Comparison of ENCODE assay signal across 16 mouse cellular contexts in the genomic region with DNA sequence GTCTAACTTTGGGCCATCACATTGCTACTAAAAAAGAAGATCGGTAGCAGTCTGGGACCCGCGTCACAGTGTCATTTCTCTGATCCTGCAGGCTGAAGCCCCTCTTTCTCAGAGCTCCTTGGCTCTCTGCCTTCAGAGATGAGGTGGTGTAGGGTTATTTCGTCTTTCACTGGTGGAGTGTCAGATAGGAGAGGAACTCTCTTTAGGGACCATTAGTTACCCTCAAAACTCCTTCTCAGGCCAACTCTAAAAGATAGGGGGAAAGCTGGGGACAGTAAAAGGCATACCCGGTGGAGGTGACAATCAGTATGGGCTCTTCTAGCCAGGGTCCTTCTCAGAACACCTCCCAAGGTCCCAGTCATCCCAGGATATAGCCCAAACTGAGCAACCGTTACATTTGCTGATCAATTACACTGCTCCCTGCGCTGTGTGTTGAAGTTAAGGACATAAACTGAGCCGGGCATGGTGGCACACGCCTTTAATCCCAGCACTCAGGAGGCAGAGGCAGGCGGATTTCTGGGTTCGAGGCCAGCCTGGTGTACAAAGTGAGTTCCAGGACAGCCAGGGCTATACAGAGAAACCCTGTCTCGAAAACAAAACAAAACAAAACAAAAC. TPM values are rescaled to one million over a fixed set of nuclear protein-coding genes. Genes with fewer than 3 reads are reported as not detected.
DNase-seq lines count a peak whose midpoint lies in the region; ATAC-seq lines count a peak whose summit lies in the region.
"Had no signal": no experiment of that assay in that cellular context is flagged by ENCODE, and none has a peak within 500 bp of the region (broad histone marks: within the 10 kb centered on the region; RNA-seq: fewer than 3 reads in every experiment).

No protein-coding gene starts in this region.

- H3K4me1 ChIP-seq in heart, embryonic 12.5 days (replicated peaks): peaks cover 33% of the 10 kb centered on the region
- peaks cover 2% of the 10 kb centered on the region for H3K4me1 ChIP-seq in lung, embryonic 16.5 days (replicated peaks; ENCODE audit: control insufficient read depth, insufficient read depth, low read length)
- H3K4me1 ChIP-seq in limb, embryonic 10.5 days: peaks cover 50% of the 10 kb centered on the region

- H3K9ac ChIP-seq in heart, embryonic 12.5 days: no peak overlapping the region
- H3K9ac ChIP-seq in lung, embryonic 16.5 days (ENCODE audit: low read length): no peak overlapping the region; the same call in 1 of the 2 replicates

- ATAC-seq in heart, embryonic 12.5 days (ENCODE audit: insufficient number of reproducible peaks, low FRiP score): peak; percentile 16; the same call in 1 of the 2 replicates
- ATAC-seq in lung, embryonic 16.5 days (ENCODE audit: low read depth): peak; percentile 9; the same call in 1 of the 2 replicates
- peak; percentile 37 for ATAC-seq in megakaryocyte progenitor cell, adult 5-6 weeks (replicated peaks; ENCODE audit: poor library complexity)
- ATAC-seq: forebrain, embryonic 16.5 days; intestine, postnatal 0 days had no signal

- H3K27ac ChIP-seq in heart, embryonic 12.5 days (ENCODE audit: poor library complexity, severe bottlenecking): no peak overlapping the region
- no peak overlapping the region for H3K27ac ChIP-seq in lung, embryonic 16.5 days (ENCODE audit: low read length)
- peak overlapping the region; percentile 50; the same call in 1 of the 2 replicates for H3K27ac ChIP-seq in limb, embryonic 10.5 days
- H3K27ac ChIP-seq: hindbrain, embryonic 12.5 days; kidney, postnatal 0 days had no signal

- H3K9me3 ChIP-seq in heart, embryonic 12.5 days (replicated peaks): no peaks in the 10 kb centered on the region
- H3K9me3 ChIP-seq in lung, embryonic 16.5 days (ENCODE audit: control insufficient read depth, low read length): no peaks in the 10 kb centered on the region
- no peaks in the 10 kb centered on the region for H3K9me3 ChIP-seq in limb, embryonic 10.5 days (replicated peaks)
- H3K9me3 ChIP-seq: hindbrain, embryonic 12.5 days had no signal

- H3K4me2 ChIP-seq in heart, embryonic 12.5 days: peak overlapping the region; percentile 46; the same call in 1 of the 2 replicates
- H3K4me2 ChIP-seq in lung, embryonic 16.5 days (ENCODE audit: low read depth, low read length): no peak overlapping the region
- H3K4me2 ChIP-seq: hindbrain, embryonic 12.5 days had no signal

- DNase-seq in heart, postnatal 36 days: no peak
- DNase-seq in lung, postnatal 14 days: no peak
- no peak for DNase-seq in limb, embryonic 10.5 days (ENCODE audit: low spot score)
- no peak for DNase-seq in cerebellum, adult 9-10 months
- no peak for DNase-seq in ovary, postnatal 36 days (ENCODE audit: low spot score)
- DNase-seq: adrenal gland, adult 2 months; cerebellum, adult 18-20 months; lung, adult 18-20 months had no signal

- H3K36me3 ChIP-seq in heart, embryonic 12.5 days: no peaks in the 10 kb centered on the region
- no peaks in the 10 kb centered on the region for H3K36me3 ChIP-seq in lung, embryonic 16.5 days (ENCODE audit: control insufficient read depth, insufficient read depth, low read length)
- H3K36me3 ChIP-seq in limb, embryonic 10.5 days: peaks cover 2% of the 10 kb centered on the region; the same call in 1 of the 2 replicates
- H3K36me3 ChIP-seq: hindbrain, embryonic 12.5 days had no signal

- no peak overlapping the region for H3K4me3 ChIP-seq in heart, embryonic 12.5 days
- no peak overlapping the region for H3K4me3 ChIP-seq in lung, embryonic 16.5 days (ENCODE audit: low read length)
- H3K4me3 ChIP-seq in limb, embryonic 10.5 days: no peak overlapping the region
- H3K4me3 ChIP-seq: hindbrain, embryonic 12.5 days had no signal

- WGBS in heart, embryonic 12.5 days: 64% methylated on average over 12 of the region's 12 CpGs
- 74% methylated on average over 12 of the region's 12 CpGs for WGBS in lung, embryonic 16.5 days
- WGBS in limb, embryonic 10.5 days: 85% methylated on average over 12 of the region's 12 CpGs

- H3K27me3 ChIP-seq in heart, embryonic 12.5 days (replicated peaks): peaks cover 48% of the 10 kb centered on the region
- H3K27me3 ChIP-seq in lung, embryonic 16.5 days (ENCODE audit: control insufficient read depth, insufficient read depth, low read depth, low read length): no peaks in the 10 kb centered on the region; the same call in 1 of the 2 replicates
- peaks cover 23% of the 10 kb centered on the region; the same call in 1 of the 2 replicates for H3K27me3 ChIP-seq in limb, embryonic 10.5 days (ENCODE audit: low read depth, poor library complexity, severe bottlenecking)
- H3K27me3 ChIP-seq: hindbrain, embryonic 12.5 days had no signal

- intact Hi-C loops in heart, postnatal 36 days (cut with DNase I): no loop called here

RNA-seq across cellular contexts. Expression of gene Zbtb16, which starts 21.0 kb away (rescaled TPM):
- polyA plus RNA-seq in heart, embryonic 12.5 days (2016; fragmentation: Nextera tagmentation; extraction: Ambion mirVana): 0.85 and 1.00 TPM in 2 replicates
- 100 to 1,000 TPM; 118 to 222 TPM for total RNA-seq in heart, postnatal 36 days (2021)
- 13.3 and 18.4 TPM in 2 replicates for polyA plus RNA-seq in lung, embryonic 16.5 days (2015; fragmentation: Nextera tagmentation; extraction: Ambion mirVana)
- 19.7 and 29.3 TPM in 2 replicates for polyA plus RNA-seq in limb, embryonic 10.5 days (2016; fragmentation: Nextera tagmentation; extraction: Ambion mirVana)
- 4.7 and 5.8 TPM in 2 replicates for total RNA-seq in megakaryocyte progenitor cell, adult 5-6 weeks (2015)
- 4.7 and 5.2 TPM in 2 replicates for total RNA-seq in megakaryocyte progenitor cell, adult 5-6 weeks (2017)
- polyA plus RNA-seq: C2C12 had no signal
